ENCODE assay signal across 14 mouse cellular contexts in the genomic region with DNA sequence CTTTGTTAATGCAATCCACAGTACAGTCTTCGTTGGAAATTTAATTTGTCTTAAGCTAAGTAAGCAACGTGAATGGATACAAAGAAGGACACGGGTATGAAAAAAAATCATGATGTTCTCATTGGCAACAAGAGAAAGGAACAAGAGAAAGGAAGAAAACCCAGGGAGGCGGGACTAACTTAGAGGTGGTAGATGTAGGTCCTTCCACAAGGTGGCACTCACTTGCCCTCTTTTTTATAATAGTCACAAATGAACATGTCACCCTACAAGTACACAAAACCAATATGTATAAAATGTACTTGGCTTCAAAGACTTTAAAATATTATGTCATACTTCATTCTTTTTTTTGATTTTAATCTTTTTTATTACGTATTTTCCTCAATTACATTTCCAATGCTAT.
DNase-seq lines count a peak whose midpoint lies in the region; ATAC-seq lines count a peak whose summit lies in the region.
"Had no signal": no experiment of that assay in that cellular context is flagged by ENCODE, and none has a peak within 500 bp of the region (broad histone marks: within the 10 kb centered on the region; RNA-seq: fewer than 3 reads in every experiment).

No protein-coding gene starts in this region.

- peak; percentile 2 to 4 for DNase-seq in heart, postnatal 10 days
- peak; percentile 2 for DNase-seq in left cerebral cortex, postnatal 4 days
- no peak for DNase-seq in left cerebral cortex, adult 8-10 months (ENCODE audit: low spot score in 2 of 2)
- DNase-seq in ES-CJ7 (ENCODE audit: low read depth, low spot score): peak; percentile 38
- DNase-seq in adrenal gland, adult 8-10 months: peak; percentile 7
- DNase-seq in gastrocnemius, adult 18-20 months (ENCODE audit: low spot score): no peak
- DNase-seq in urinary bladder, postnatal 14 days (ENCODE audit: low spot score): no peak
- DNase-seq: right cerebral cortex, postnatal 14 days had no signal

- no peak overlapping the region for H3K4me3 ChIP-seq in heart, embryonic 11.5 days (ENCODE audit: low read depth, low read length)
- H3K4me3 ChIP-seq: erythroblast, embryonic 14.5 days; intestine, embryonic 15.5 days had no signal

- 63% methylated on average over 5 of the region's 5 CpGs for WGBS in heart, embryonic 11.5 days (ENCODE audit: insufficient replicate concordance)

- H3K27me3 ChIP-seq in heart, embryonic 11.5 days (ENCODE audit: control insufficient read depth, insufficient read depth, low read length): no peaks in the 10 kb centered on the region
- H3K27me3 ChIP-seq: intestine, embryonic 15.5 days had no signal

- no peak overlapping the region for H3K4me2 ChIP-seq in heart, embryonic 11.5 days
- H3K4me2 ChIP-seq: intestine, embryonic 15.5 days; midbrain, embryonic 11.5 days had no signal

- ATAC-seq in heart, embryonic 11.5 days (replicated peaks; ENCODE audit: insufficient number of reproducible peaks, low FRiP score, low TSS enrichment): no peak
- ATAC-seq: intestine, embryonic 15.5 days had no signal

- no peaks in the 10 kb centered on the region for H3K9me3 ChIP-seq in heart, embryonic 11.5 days (replicated peaks; ENCODE audit: control insufficient read depth, low read length)
- H3K9me3 ChIP-seq: G1E; intestine, embryonic 15.5 days had no signal

- H3K9ac ChIP-seq in heart, embryonic 11.5 days (ENCODE audit: low read depth, low read length): no peak overlapping the region
- H3K9ac ChIP-seq: intestine, embryonic 15.5 days; liver, embryonic 14.5 days had no signal

- no peaks in the 10 kb centered on the region for H3K4me1 ChIP-seq in heart, embryonic 11.5 days (ENCODE audit: control insufficient read depth, insufficient read depth, low read length)
- H3K4me1 ChIP-seq: intestine, embryonic 15.5 days had no signal

- no peak overlapping the region for H3K27ac ChIP-seq in heart, embryonic 11.5 days (ENCODE audit: low read depth, low read length)
- H3K27ac ChIP-seq: intestine, embryonic 15.5 days; liver, embryonic 14.5 days had no signal

- no peaks in the 10 kb centered on the region for H3K36me3 ChIP-seq in heart, embryonic 11.5 days (ENCODE audit: control insufficient read depth, insufficient read depth, low read length)
- H3K36me3 ChIP-seq: G1E; intestine, embryonic 15.5 days had no signal

- intact Hi-C loops in heart, postnatal 10 days (cut with DNase I): loop anchor here (2.0 to 10.0 kb wide), 2 partner anchors 336 to 356 kb away; no protein-coding TSS in a partner anchor
- intact Hi-C loops in left cerebral cortex, postnatal 4 days (cut with DNase I): no loop called here

Comparison
In these comparisons a context has a peak if more than half of its experiments do, and no peak if none do; other contexts are left out.
1. DNase-seq: peak in heart, postnatal 10 days (2 of 2), left cerebral cortex, postnatal 4 days (single experiment), ES-CJ7 (single experiment) and adrenal gland, adult 8-10 months (single experiment); none in left cerebral cortex, adult 8-10 months (0 of 2), gastrocnemius, adult 18-20 months (single experiment) and urinary bladder, postnatal 14 days (single experiment).